Mouse (Mus musculus): Measurements from ENCODE around the gene Tph1. TPM values are rescaled to one million over a fixed set of nuclear protein-coding genes. Genes with fewer than 3 reads are reported as not detected.
"Not testable (repeated sequence)": the region's sequence is repeated elsewhere in the genome, so short reads cannot be mapped to it uniquely, and the experiment has no call there.

Tph1 gene
- total RNA-seq, 2 experiments from 2014 or later: 0.27 to 0.31 TPM

DNA sequence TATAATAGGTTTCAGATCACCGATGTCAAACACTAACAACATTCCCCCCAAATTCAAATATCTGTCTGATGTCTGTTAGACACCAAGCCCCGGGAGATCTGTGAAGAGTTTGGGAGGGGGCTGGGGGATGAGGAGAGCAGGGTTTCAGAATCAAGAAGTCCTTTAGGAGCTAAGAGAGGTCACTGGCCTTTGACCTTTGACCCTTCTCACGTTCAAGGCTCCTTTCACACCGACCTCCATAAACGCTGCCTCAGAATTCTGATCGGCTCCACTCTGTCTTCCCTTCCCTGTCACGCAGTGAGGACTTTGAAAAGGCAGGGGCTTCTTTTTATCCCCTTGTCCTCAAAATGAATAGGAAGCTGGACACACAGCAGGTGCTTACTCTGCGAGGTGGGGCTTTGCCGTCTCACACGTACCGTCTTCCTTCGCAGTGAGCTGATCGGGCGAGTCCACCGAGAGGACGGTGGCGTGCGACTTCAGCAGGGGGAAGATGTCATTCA lies 10.7 kb downstream of the Tph1 start:
- intact Hi-C loops (cut with DNase I): no loop called here
- DNase-seq (ENCODE audit: low spot score in 2 of 2): no peak

GRCm38 (mm10) chr7:46652279-46652678 lies 20.1 kb downstream of the Tph1 start:
- intact Hi-C loops (cut with DNase I): no loop called here
- DNase-seq (ENCODE audit: low spot score in 2 of 2): no peak

GRCm38 (mm10) chr7:46650231-46650630 lies 22.1 kb downstream of the Tph1 start:
- intact Hi-C loops (cut with DNase I); DNase-seq (ENCODE audit: low spot score in 2 of 2): not testable (repeated sequence)

DNA sequence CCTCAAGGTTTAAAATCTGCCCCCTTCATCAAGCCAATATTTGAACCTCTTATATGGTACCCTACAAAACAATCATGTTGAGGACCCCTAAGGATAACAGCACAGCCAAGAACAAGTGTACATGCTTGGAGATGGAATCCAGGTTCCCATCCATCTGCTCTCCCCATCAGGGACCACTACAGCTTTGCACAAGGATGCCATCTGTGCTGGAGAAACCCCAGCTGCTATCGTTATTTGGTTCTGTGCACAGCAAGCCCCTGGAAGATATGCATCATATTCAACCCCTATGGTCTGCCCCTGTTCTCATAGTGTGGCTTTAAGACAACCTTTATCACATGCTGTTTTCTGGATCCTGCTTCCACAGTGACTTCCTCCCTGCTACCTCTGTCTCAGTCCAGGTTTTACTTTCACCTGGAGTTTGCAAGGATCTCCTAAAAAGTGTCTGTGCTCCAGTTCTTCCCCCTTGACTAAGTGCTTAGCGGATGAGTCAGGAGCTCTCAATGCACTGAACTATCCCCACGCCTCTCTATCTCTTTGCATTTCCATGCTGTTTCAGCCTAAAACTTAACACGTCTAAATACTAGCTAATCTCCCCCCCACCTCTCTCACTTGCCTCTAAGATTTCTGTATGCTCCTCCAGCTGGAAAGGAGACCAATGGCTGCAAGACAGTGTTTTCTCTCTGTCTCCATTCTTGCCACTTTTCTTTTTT lies 23.8 kb downstream of the Tph1 start:
- intact Hi-C loops (cut with DNase I): no loop called here
- peak in 1 of 2 experiments; percentile 35 for DNase-seq (ENCODE audit: low spot score in 2 of 2)

DNA sequence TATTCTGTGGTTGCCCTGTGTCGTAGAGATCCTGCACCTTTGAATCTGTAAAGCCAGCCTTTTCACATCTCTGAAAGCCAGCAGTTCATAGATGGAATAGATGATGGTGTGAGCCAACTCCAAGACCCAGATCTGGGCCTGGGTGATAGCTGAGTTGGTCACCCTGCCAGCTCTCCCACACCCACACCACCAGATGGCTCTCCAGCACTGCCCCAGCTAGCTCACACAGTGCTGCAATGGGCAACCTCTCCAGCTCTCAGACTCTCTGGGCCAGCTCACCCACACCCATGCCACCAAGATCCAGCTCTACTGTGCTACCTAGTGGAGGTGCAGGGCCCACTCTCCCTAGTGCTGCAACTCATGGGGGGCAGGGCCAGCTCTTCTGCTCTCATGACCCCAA lies 29.2 kb downstream of the Tph1 start:
- intact Hi-C loops (cut with DNase I): loop anchor here (5.0 kb wide), 1 partner anchor 129 kb away; no protein-coding TSS in a partner anchor
- DNase-seq (ENCODE audit: low spot score in 2 of 2): peak; percentile 42 to 46

DNA sequence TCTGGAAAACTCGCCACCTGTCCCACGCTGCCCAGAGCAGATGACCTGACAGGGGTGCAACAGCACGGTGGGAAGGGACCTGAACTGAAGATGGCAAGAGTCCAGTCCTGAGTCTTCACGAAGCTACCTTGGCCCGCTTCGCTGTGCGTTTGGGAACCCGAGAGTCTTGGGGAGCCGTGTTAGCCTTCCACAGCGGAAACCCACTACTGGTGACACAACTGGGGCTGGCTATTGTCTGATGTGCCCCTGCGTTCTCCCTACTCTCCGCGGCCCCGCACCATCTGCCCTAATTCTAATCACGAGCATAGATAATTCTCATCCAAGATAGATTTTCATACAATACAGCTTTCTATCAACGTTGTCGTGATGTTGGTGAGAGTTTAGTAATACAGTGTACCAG lies 32.3 kb downstream of the Tph1 start:
- intact Hi-C loops (cut with DNase I): loop anchor here (5.0 kb wide), 1 partner anchor 132 kb away; no protein-coding TSS in a partner anchor

GRCm38 (mm10) chr7:46639692-46640031 lies 32.7 kb downstream of the Tph1 start, which contains the start of gene Sergef:
TSS of gene Sergef (minus strand) at chr7:46639807.
- intact Hi-C loops (cut with DNase I): loop anchor here (5.0 kb wide), 2 partner anchors 73 to 133 kb away; partner anchors contain the start of gene Saal1
- DNase-seq (ENCODE audit: low spot score in 2 of 2): peak; percentile 86 to 87

More for the DNA sequence above, 32.3 kb downstream of the Tph1 start:
- no peak for DNase-seq (ENCODE audit: low spot score in 2 of 2)

DNA sequence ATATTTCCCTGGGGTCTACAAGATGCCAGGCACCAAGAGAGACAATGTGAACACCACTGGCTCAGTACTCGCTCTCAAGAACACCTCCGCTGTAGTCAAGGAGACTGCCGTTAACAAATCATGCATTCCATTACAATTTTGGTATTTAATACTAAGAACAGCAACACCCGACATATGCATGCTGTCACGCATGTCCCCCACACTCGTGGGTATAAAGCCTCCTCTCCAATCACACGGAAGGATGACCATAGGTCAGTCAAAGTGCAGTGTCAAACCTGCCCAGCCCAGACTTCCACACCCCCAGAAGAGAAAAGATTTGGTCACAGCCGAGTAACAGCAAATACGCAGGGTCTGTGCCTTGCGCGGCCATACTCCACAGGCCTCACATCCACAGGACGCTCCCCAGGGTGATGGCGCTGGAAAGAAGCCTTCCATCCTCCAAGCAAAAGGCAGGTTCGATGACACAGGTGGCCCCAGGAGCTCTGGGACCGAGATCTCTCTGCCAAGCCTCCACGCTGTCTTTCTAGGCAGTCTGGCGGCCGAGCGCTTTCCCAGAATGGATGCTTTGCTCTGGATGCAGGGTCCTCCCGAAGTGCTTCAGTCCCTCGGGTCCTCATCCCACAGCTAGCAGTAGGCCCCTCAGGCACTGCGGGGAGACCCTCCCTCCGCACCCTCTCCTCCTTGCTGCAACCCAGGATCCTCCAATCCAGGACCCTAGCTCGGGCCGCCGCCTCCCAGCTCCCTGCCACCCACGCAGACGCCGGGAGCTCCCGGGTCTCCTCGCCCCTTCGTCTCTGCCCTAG lies 33.2 kb downstream of the Tph1 start:
- intact Hi-C loops (cut with DNase I): loop anchor here (5.0 kb wide), 1 partner anchor 73 kb away; the partner anchor contains the start of gene Saal1

GRCm38 (mm10) chr7:46628375-46628975 lies 43.9 kb downstream of the Tph1 start:
- DNase-seq (ENCODE audit: low spot score in 2 of 2): peak in 1 of 2 experiments; percentile 24
- intact Hi-C loops (cut with DNase I): no loop called here

More for the DNA sequence above, 33.2 kb downstream of the Tph1 start:
- peak; percentile 34 to 37 for DNase-seq (ENCODE audit: low spot score in 2 of 2)

DNA sequence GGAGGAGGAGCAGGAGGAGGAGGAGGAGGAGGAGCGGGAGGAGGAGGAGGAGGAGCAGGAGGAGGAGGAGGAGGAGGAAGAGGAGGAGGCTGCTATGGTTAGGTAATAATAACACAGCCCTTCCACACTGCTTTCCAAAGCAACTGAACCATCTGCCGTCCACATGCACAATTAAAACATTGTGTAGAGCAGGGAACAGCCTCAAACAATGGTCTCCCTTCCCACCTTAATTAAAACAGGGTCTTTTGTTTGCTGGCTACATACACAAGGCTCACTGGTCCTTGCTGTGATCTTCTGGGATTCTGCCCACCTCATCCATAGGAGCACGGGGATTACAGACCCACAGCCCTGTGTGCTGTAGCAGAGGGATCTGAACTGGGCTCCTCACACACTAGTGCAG lies 48.4 kb downstream of the Tph1 start:
- no peak for DNase-seq (ENCODE audit: low spot score in 2 of 2)
- intact Hi-C loops (cut with DNase I): no loop called here

DNA sequence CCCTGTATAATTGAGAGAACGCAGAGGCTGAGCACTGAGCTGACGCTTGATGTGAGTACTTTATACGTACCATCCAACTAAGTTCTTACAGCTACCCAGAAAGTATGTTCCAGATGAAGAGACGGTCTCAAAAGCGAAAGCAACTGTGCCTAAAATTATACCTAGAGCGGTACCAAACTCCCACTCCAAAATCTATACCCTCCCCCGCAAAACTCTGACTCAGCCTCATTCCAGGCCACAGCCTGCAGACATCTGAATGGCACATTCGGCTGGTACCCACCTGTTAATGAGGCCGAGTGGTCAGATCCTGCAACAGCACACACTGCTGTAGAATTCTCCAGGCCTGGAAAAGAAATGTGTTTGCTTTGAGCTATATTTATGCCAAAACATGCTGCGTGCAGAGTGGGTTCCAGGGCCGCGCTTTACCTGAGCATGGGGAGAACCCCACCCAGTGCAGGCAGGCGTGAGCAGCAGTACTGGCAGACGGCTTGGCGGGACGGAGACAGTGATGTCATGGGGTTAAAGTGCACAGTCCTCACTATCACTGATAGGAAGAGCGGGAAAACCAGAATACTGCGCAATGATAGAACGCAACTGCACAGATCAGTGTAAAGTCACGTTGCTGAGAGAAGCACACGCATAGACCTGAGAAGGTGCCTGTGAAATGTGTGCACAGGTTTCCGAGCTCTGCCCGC lies 53.8 kb downstream of the Tph1 start:
- intact Hi-C loops (cut with DNase I): no loop called here
- peak in 1 of 2 experiments; percentile 35 for DNase-seq (ENCODE audit: low spot score in 2 of 2)

DNA sequence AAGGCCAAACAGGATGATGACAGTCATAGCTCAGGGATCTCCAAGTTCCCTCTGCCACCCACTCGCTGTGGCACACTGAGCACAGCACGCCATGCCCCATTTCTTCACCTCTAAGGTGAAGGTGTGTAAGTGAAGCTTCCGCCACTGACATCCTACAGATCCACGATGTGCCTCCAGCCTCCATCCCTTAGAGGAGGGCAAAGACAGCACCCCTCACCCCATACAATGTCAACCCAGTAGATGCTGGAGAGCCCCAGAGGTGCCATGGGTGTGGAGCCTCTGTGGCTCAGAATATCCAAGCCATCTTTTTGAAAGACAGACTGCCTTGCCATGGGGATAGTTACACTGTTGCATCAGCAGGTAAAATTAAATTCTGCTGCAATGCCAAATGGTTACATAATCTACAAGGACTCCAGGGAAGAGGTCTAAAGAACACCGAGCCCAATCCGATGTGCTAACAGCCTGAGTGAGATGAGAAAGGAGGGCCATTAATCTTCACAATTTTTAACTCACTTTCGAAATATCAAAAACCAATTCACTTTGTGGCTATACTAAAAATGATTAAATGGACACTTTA lies 55.8 kb downstream of the Tph1 start:
- intact Hi-C loops (cut with DNase I): no loop called here
- DNase-seq (ENCODE audit: low spot score in 2 of 2): no peak

- DNase-seq (ENCODE audit: low spot score in 2 of 2): no peak
- intact Hi-C loops (cut with DNase I): no loop called here
Observed at GRCm38 (mm10) chr7:46615256-46615977, 56.9 kb downstream of the Tph1 start.

DNA sequence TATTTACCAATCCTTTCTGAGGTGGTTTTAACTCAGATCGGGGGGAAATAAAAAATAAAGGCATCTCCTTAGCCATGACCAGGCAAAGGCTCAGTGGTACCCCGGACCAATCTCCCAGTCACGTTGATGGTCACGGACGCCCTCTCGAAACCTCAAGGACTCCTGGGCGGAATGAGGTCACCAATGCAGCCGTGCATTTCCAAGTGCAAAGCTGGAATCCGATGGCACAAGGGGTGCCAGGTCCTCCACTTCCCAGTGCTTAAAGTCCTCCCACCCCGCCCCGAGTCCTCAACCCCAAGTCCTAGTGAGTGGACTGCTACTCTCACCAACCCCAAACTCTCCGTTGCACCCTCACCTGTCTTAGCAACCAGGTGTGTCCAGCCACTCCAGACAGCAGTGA lies 58.1 kb downstream of the Tph1 start:
- DNase-seq (ENCODE audit: low spot score in 2 of 2): no peak
- intact Hi-C loops (cut with DNase I): no loop called here

DNA sequence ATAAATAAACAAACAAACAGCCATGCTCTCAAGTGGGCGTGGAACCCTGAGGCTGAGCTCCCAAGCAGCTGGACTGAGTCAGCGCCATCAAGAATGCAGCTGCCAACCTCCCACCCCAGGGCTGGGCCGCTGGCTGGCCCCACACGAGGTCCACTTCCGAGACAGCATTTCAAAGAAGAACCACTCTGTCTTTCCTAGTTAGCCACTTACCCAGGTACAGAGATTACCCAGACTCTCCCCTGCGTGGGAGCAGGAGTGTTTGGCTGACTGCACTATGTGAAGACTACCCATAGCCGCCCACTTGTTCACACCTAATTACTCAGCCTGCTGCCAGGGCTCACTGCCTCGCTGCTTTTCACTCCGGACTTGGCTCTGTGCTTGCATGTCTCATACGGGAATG lies 59.2 kb downstream of the Tph1 start:
- no peak for DNase-seq (ENCODE audit: low spot score in 2 of 2)

GRCm38 (mm10) chr7:46612421-46612937 lies 59.9 kb downstream of the Tph1 start:
- intact Hi-C loops (cut with DNase I): no loop called here
- DNase-seq (ENCODE audit: low spot score in 2 of 2): no peak

More for the DNA sequence above, 59.2 kb downstream of the Tph1 start:
- intact Hi-C loops (cut with DNase I): no loop called here

- intact Hi-C loops (cut with DNase I): no loop called here
- no peak for DNase-seq (ENCODE audit: low spot score in 2 of 2)
Observed at GRCm38 (mm10) chr7:46611970-46612369, 60.4 kb downstream of the Tph1 start.

DNA sequence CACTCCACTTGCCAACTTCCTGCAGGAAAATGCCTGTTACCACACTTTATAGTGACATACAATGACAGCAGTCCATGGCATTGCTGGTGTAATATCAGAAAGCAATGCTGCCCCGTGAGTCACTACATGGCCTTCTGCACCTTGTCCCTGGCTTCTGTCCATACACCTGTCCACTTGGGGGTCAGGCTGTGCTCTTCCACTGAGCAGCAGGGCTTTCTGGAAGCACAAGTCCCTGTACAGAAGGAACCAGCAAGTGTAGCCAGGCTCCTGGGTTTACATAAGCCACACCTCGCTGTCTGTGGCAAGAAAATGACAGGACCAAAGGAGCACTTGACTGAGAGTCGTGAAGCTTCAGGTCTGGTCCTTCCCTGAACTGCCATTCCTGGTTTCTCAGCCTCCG lies 63.0 kb downstream of the Tph1 start:
- no peak for DNase-seq (ENCODE audit: low spot score in 2 of 2)
- intact Hi-C loops (cut with DNase I): loop anchor here (5.0 kb wide), 1 partner anchor 512 kb away; no protein-coding TSS in a partner anchor

Measured in left cerebral cortex, postnatal 14 days (tissue).